ENCODE assay signal across 8 mouse cellular contexts in genomic region chr13:56806776-56807490, GRCm38 (mm10). TPM values are rescaled to one million over a fixed set of nuclear protein-coding genes. Genes with fewer than 3 reads are reported as not detected.
A peak's percentile ranks its signal among the peaks of the same experiment; 100 is the strongest.
DNase-seq lines count a peak whose midpoint lies in the region; TF ChIP-seq lines count a peak whose summit lies in the region.

No protein-coding gene starts in this region.

- no peaks in the 10 kb centered on the region for H3K4me1 ChIP-seq in cortical plate, adult 2 months (ENCODE audit: control insufficient read depth, insufficient read depth, low read length)
- H3K4me1 ChIP-seq in megakaryocyte, embryonic 14.5 days, result peaks cover 8% of the 10 kb centered on the region

- no peak overlapping the region for H3K27ac ChIP-seq in cortical plate, adult 2 months (ENCODE audit: insufficient read depth, low read length)

- no peaks in the 10 kb centered on the region for H3K36me3 ChIP-seq in megakaryocyte, embryonic 14.5 days (replicated peaks; ENCODE audit: low read length)

- peak overlapping the region; percentile 11; the same call in 1 of the 2 replicates for H3K4me3 ChIP-seq in cortical plate, adult 2 months (ENCODE audit: insufficient read depth, low read length)
- H3K4me3 ChIP-seq in megakaryocyte, embryonic 14.5 days (replicated peaks), result peak overlapping the region; percentile 90

- no peaks in the 10 kb centered on the region for H3K9me3 ChIP-seq in megakaryocyte, embryonic 14.5 days

- peak; percentile 62 for DNase-seq in adipocyte (ENCODE audit: low spot score)
- peak; percentile 88 for DNase-seq in gastrocnemius, postnatal 14 days
- peak; percentile 69 for DNase-seq in induced T-regulatory cell, adult 2 months (ENCODE audit: low read depth)
- DNase-seq in left cerebral cortex, adult 8-10 months (ENCODE audit: low spot score in 2 of 2), result peak; percentile 76 to 92
- peak; percentile 73 to 81 for DNase-seq in right cerebral cortex, postnatal 36 days (ENCODE audit: low spot score in 2 of 2)
- peak; percentile 70 to 91 for DNase-seq in urinary bladder, postnatal 4 days (ENCODE audit: low spot score in 2 of 2)

- no peak for TF ChIP-seq POLR2A in cortical plate, adult 2 months (IDR thresholded peaks at IDR 0.05; ENCODE audit: extremely low read depth, insufficient read depth, low read length)

- intact Hi-C loops in gastrocnemius, postnatal 14 days (cut with DNase I; ENCODE audit: low total_unique reads), result loop anchor here (10.0 kb wide), 1 partner anchor 118 kb away; no protein-coding TSS in a partner anchor

- peaks cover 11% of the 10 kb centered on the region for H3K27me3 ChIP-seq in megakaryocyte, embryonic 14.5 days (replicated peaks)

- TF ChIP-seq CTCF in cortical plate, adult 2 months (IDR thresholded peaks at IDR 0.05; ENCODE audit: extremely low read depth, insufficient read depth, low read length), result peak; percentile 89

RNA-seq across cellular contexts. Expression of gene Gm45623, which starts 53.3 kb away (rescaled TPM):
- polyA plus RNA-seq in cortical plate, adult 2 months (2012; rRNA removed), result 4.1 and 8.5 TPM in 2 replicates
- total RNA-seq in gastrocnemius, postnatal 14 days (2021), result not detected
- total RNA-seq in left cerebral cortex, adult 8-10 months (2022), result 10 to 100 TPM; 13.4 to 15.8 (median 15.2) TPM
- polyA plus RNA-seq in megakaryocyte, embryonic 14.5 days (2012; ENCODE audit: insufficient read depth, low replicate concordance), result not detected in 2 replicates

Comparison
In these comparisons a context has a peak if more than half of its experiments do, and no peak if none do; other contexts are left out.
1. RNA of gene Gm45623, which starts 53.3 kb away (total RNA-seq): 13.4 to 15.8 TPM in left cerebral cortex, adult 8-10 months; not detected in gastrocnemius, postnatal 14 days; every median in the first group is over 10 times any median in the second.
2. Peak in every context shown above with its lines, with median percentiles within 50 percentile points of each other: DNase-seq.